Mouse (Mus musculus): ENCODE data around the gene Ets1. TPM values are rescaled to one million over a fixed set of nuclear protein-coding genes. Genes with fewer than 3 reads are reported as not detected.

The Ets1 gene
- total and polyA plus RNA-seq, 2 experiments from 2014 or later: 34.3 to 72.7 TPM

DNA sequence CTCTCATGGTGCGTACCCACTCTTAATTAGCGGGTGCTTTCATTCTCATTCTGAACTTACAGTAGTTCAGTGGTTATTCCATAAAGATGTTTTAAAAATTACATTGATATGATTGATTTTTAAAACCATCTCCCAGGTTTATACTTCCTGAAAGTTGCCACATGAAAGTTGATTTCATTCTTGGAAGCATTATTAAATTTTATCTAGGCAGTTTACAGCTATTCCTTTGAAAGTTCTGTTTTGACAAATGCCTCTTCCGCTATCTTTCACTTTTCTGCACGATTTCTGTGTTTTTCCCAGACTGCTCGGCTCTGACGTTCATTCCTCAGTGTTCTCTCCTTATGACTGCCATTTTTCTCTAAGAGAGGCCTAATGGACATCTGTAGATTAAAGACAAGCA lies 110.6 kb downstream of the Ets1 start:
- 78% methylated on average over 6 of the region's 6 CpGs for WGBS
- Histone ChIP-seq H3K9ac (replicated peaks; ENCODE audit: low read depth, low read length) (no peak overlapping the region), H3K4me1 (ENCODE audit: control insufficient read depth, insufficient read depth) (peaks cover 17% of the 10 kb centered on the region; the same call in 1 of the 2 replicates), H3K4me2 (ENCODE audit: low read depth, low read length) (no peak overlapping the region; the same call in 1 of the 2 replicates), H3K27me3 (ENCODE audit: control insufficient read depth, insufficient read depth, low read length) (no peaks in the 10 kb centered on the region), H3K4me3 (ENCODE audit: low read depth, low read length) (no peak overlapping the region), H3K36me3 (replicated peaks; ENCODE audit: control insufficient read depth, insufficient read depth, low read length) (peaks cover 38% of the 10 kb centered on the region), H3K9me3 (replicated peaks; ENCODE audit: control insufficient read depth, low read length) (no peaks in the 10 kb centered on the region), H3K27ac (ENCODE audit: low read depth) (peak overlapping the region; percentile 61; the same call in 1 of the 2 replicates)
- TF ChIP-seq EP300 (IDR thresholded peaks at IDR 0.05; ENCODE audit: low read depth): no peak
- ATAC-seq (ENCODE audit: insufficient read depth, low read depth) (no peak), DNase-seq (ENCODE audit: low spot score) (no peak)

GRCm38 (mm10) chr9:32747624-32748023 lies 111.6 kb downstream of the Ets1 start:
- H3K27me3 ChIP-seq (ENCODE audit: control insufficient read depth, insufficient read depth, low read length): no peaks in the 10 kb centered on the region

GRCm38 (mm10) chr9:32748552-32748951 lies 112.5 kb downstream of the Ets1 start:
- H3K36me3 ChIP-seq (replicated peaks; ENCODE audit: control insufficient read depth, insufficient read depth, low read length): peaks cover 48% of the 10 kb centered on the region
- no peaks in the 10 kb centered on the region for H3K27me3 ChIP-seq (ENCODE audit: control insufficient read depth, insufficient read depth, low read length)
- H3K4me2 ChIP-seq (ENCODE audit: low read depth, low read length): no peak overlapping the region
- H3K9ac ChIP-seq (replicated peaks; ENCODE audit: low read depth, low read length): no peak overlapping the region
- ATAC-seq (ENCODE audit: insufficient read depth, low read depth) (no peak), DNase-seq (ENCODE audit: low spot score) (peak; percentile 3)
- no peak overlapping the region for H3K4me3 ChIP-seq (ENCODE audit: low read depth, low read length)
- H3K9me3 ChIP-seq (replicated peaks; ENCODE audit: control insufficient read depth, low read length): no peaks in the 10 kb centered on the region
- no peak for TF ChIP-seq EP300 (IDR thresholded peaks at IDR 0.05; ENCODE audit: low read depth)
- TF ChIP-seq CTCF (IDR thresholded peaks at IDR 0.05; ENCODE audit: low read depth): no peak
- peaks cover 17% of the 10 kb centered on the region; the same call in 1 of the 2 replicates for H3K4me1 ChIP-seq (ENCODE audit: control insufficient read depth, insufficient read depth)
- no peak overlapping the region; the same call in 1 of the 2 replicates for H3K27ac ChIP-seq (ENCODE audit: low read depth)
- WGBS: 84% methylated on average over 5 of the region's 5 CpGs

More at GRCm38 (mm10) chr9:32747624-32748023, 111.6 kb downstream of the Ets1 start:
- Histone ChIP-seq H3K4me1 (ENCODE audit: control insufficient read depth, insufficient read depth) (peaks cover 17% of the 10 kb centered on the region; the same call in 1 of the 2 replicates), H3K9ac (replicated peaks; ENCODE audit: low read depth, low read length) (no peak overlapping the region), H3K36me3 (replicated peaks; ENCODE audit: control insufficient read depth, insufficient read depth, low read length) (peaks cover 44% of the 10 kb centered on the region), H3K4me2 (ENCODE audit: low read depth, low read length) (no peak overlapping the region), H3K27ac (ENCODE audit: low read depth) (peak overlapping the region; percentile 52; the same call in 1 of the 2 replicates), H3K4me3 (ENCODE audit: low read depth, low read length) (no peak overlapping the region), H3K9me3 (replicated peaks; ENCODE audit: control insufficient read depth, low read length) (no peaks in the 10 kb centered on the region)
- ATAC-seq (ENCODE audit: insufficient read depth, low read depth): no peak
- WGBS: 80% methylated on average over 8 of the region's 8 CpGs
- no peak for DNase-seq (ENCODE audit: low spot score)
- TF ChIP-seq EP300 (IDR thresholded peaks at IDR 0.05; ENCODE audit: low read depth) (no peak), CTCF (IDR thresholded peaks at IDR 0.05; ENCODE audit: low read depth) (no peak)

DNA sequence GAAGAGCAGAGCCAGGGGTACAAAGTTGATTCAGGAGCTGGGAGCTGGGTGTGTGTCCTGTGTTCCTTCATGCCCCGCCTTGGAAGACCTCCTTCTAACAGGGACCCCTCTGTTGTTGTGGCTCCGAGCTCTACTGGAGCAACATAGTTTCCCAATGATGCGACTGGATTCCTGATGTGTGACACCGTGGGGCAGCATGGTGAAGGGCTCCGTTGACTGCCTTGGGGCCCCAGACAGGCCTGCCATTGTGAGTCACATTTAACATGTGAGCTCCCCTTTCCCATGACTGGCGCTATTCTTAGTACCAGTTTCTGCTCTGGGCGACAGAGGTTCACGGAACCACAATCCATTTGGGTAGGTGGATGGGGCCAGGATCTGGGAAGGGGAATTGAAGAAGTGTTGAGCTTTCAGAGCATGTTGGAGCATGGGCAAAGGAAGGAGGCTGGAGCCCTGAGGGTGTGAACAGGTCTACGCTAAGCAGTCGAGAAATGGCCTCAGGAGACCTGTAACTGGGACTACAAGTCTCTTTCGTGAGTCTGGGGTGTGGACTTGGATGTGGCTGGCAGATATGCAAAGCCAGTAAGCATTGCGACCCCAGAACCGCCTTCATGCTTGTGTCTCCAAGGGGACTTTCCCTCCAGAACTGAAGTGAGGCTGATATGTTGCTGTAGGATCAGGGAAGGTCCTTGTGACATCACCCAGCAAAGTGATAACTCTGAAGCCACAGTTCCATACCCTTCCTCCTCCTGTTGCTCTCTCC lies 113.9 kb downstream of the Ets1 start:
- TF ChIP-seq EP300 (IDR thresholded peaks at IDR 0.05; ENCODE audit: low read depth): no peak
- TF ChIP-seq CTCF (IDR thresholded peaks at IDR 0.05; ENCODE audit: low read depth): no peak
- H3K9ac ChIP-seq (replicated peaks; ENCODE audit: low read depth, low read length): no peak overlapping the region
- H3K36me3 ChIP-seq (replicated peaks; ENCODE audit: control insufficient read depth, insufficient read depth, low read length): peaks cover 52% of the 10 kb centered on the region
- H3K4me2 ChIP-seq (ENCODE audit: low read depth, low read length): no peak overlapping the region
- 45% methylated on average over 13 of the region's 13 CpGs for WGBS
- peak; percentile 4 for DNase-seq (ENCODE audit: low spot score)
- peak; percentile 40; the same call in 1 of the 2 replicates for ATAC-seq (ENCODE audit: insufficient read depth, low read depth)
- H3K4me1 ChIP-seq (ENCODE audit: control insufficient read depth, insufficient read depth): peaks cover 12% of the 10 kb centered on the region; the same call in 1 of the 2 replicates
- H3K27me3 ChIP-seq (ENCODE audit: control insufficient read depth, insufficient read depth, low read length): no peaks in the 10 kb centered on the region
- H3K27ac ChIP-seq (ENCODE audit: low read depth): peak overlapping the region; percentile 35; the same call in 1 of the 2 replicates
- no peak overlapping the region for H3K4me3 ChIP-seq (ENCODE audit: low read depth, low read length)
- H3K9me3 ChIP-seq (replicated peaks; ENCODE audit: control insufficient read depth, low read length): no peaks in the 10 kb centered on the region

DNA sequence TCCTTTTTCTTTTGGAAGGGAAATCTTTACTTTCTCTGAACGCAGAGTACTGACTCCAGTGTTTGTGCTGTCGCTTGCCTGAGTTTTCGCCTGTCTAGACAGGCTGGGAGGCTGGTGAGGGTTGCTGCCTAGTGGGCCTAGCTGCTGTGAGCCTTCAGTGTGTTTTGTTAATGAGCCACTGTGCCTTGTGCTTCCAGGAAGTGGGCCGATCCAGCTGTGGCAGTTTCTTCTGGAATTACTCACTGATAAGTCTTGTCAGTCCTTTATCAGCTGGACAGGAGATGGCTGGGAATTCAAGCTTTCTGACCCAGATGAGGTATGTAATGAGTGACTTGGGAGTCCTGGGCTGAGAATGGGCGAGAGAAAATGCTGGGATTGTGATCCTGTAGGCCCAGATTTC lies 116.6 kb downstream of the Ets1 start:
- Histone ChIP-seq H3K4me3 (ENCODE audit: low read depth, low read length) (no peak overlapping the region), H3K9me3 (replicated peaks; ENCODE audit: control insufficient read depth, low read length) (no peaks in the 10 kb centered on the region), H3K36me3 (replicated peaks; ENCODE audit: control insufficient read depth, insufficient read depth, low read length) (peaks cover 60% of the 10 kb centered on the region), H3K27me3 (ENCODE audit: control insufficient read depth, insufficient read depth, low read length) (no peaks in the 10 kb centered on the region), H3K4me1 (ENCODE audit: control insufficient read depth, insufficient read depth) (peaks cover 10% of the 10 kb centered on the region; the same call in 1 of the 2 replicates), H3K27ac (ENCODE audit: low read depth) (peak overlapping the region; percentile 48), H3K4me2 (ENCODE audit: low read depth, low read length) (no peak overlapping the region), H3K9ac (replicated peaks; ENCODE audit: low read depth, low read length) (no peak overlapping the region)
- ATAC-seq (ENCODE audit: insufficient read depth, low read depth): peak; percentile 68
- TF ChIP-seq EP300 (IDR thresholded peaks at IDR 0.05; ENCODE audit: low read depth) (0 out of 2 replicates have a peak, but pooled peaks have one; percentile 42), CTCF (IDR thresholded peaks at IDR 0.05; ENCODE audit: low read depth) (no peak)
- WGBS: 40% methylated on average over 5 of the region's 5 CpGs
- DNase-seq (ENCODE audit: low spot score): no peak
